11 mouse cellular contexts compared by ENCODE assay signal in the genomic region with DNA sequence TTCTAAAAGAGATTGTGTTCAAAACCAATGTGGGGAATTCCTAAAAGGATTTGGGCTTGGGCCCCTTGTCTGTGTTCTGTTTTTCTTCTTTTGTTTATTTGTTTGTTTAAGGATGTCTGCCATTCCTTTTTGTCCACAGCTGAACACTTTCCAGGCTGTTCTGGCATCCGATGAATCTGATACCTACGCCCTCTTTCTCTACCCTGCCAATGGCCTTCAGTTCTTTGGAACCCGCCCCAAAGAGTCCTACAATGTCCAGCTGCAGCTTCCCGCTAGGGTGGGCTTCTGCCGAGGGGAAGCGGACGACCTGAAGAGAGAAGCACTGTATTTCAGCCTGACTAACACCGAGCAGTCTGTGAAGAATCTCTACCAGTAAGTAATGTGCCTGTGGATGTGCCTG. TPM values are rescaled to one million over a fixed set of nuclear protein-coding genes. Genes with fewer than 3 reads are reported as not detected.
DNase-seq lines count a peak whose midpoint lies in the region; ATAC-seq lines count a peak whose summit lies in the region.
"Had no signal": no experiment of that assay in that cellular context is flagged by ENCODE, and none has a peak within 500 bp of the region (broad histone marks: within the 10 kb centered on the region; RNA-seq: fewer than 3 reads in every experiment).

No protein-coding gene starts in this region.

- H3K4me3 ChIP-seq in hindbrain, embryonic 12.5 days, result no peak overlapping the region
- H3K4me3 ChIP-seq in hindbrain, embryonic 13.5 days, result no peak overlapping the region
- H3K4me3 ChIP-seq in neural tube, embryonic 15.5 days (replicated peaks), result no peak overlapping the region
- H3K4me3 ChIP-seq: limb, embryonic 13.5 days; midbrain, embryonic 15.5 days had no signal

- no peaks in the 10 kb centered on the region for H3K36me3 ChIP-seq in hindbrain, embryonic 12.5 days
- no peaks in the 10 kb centered on the region for H3K36me3 ChIP-seq in hindbrain, embryonic 13.5 days
- no peaks in the 10 kb centered on the region for H3K36me3 ChIP-seq in neural tube, embryonic 15.5 days
- H3K36me3 ChIP-seq: midbrain, embryonic 15.5 days had no signal

- H3K27ac ChIP-seq in hindbrain, embryonic 12.5 days, result 0 out of 2 replicates have a peak overlapping the region, but pooled peaks have one; percentile 7
- no peak overlapping the region for H3K27ac ChIP-seq in hindbrain, embryonic 13.5 days
- 0 out of 2 replicates have a peak overlapping the region, but pooled peaks have one; percentile 1 for H3K27ac ChIP-seq in neural tube, embryonic 15.5 days (replicated peaks)
- H3K27ac ChIP-seq: limb, embryonic 13.5 days; midbrain, embryonic 15.5 days had no signal

- 42% methylated on average over 8 of the region's 8 CpGs for WGBS in hindbrain, embryonic 12.5 days
- WGBS in hindbrain, embryonic 13.5 days, result 52% methylated on average over 8 of the region's 8 CpGs
- WGBS in neural tube, embryonic 15.5 days, result 37% methylated on average over 8 of the region's 8 CpGs

- no peak overlapping the region for H3K4me2 ChIP-seq in hindbrain, embryonic 12.5 days (replicated peaks)
- H3K4me2 ChIP-seq in hindbrain, embryonic 13.5 days, result no peak overlapping the region
- H3K4me2 ChIP-seq in neural tube, embryonic 15.5 days, result no peak overlapping the region
- H3K4me2 ChIP-seq: limb, embryonic 13.5 days; midbrain, embryonic 15.5 days had no signal

- DNase-seq in embryo, embryonic 10 days (ENCODE audit: low spot score), result peak; percentile 66
- DNase-seq in embryo, embryonic 10.5 days (ENCODE audit: low spot score), result no peak
- DNase-seq in right cerebral cortex, postnatal 4 days, result peak; percentile 19
- DNase-seq in right cerebral cortex, adult 18-20 months, result no peak
- no peak for DNase-seq in cerebellum, postnatal 36 days
- DNase-seq: layer of hippocampus, adult 9-11 months had no signal

- no peak overlapping the region for H3K9ac ChIP-seq in hindbrain, embryonic 12.5 days
- no peak overlapping the region for H3K9ac ChIP-seq in hindbrain, embryonic 13.5 days
- no peak overlapping the region for H3K9ac ChIP-seq in neural tube, embryonic 15.5 days (replicated peaks)
- H3K9ac ChIP-seq: limb, embryonic 13.5 days; midbrain, embryonic 15.5 days had no signal

- H3K9me3 ChIP-seq in hindbrain, embryonic 12.5 days (replicated peaks), result no peaks in the 10 kb centered on the region
- H3K9me3 ChIP-seq in hindbrain, embryonic 13.5 days, result no peaks in the 10 kb centered on the region
- H3K9me3 ChIP-seq in neural tube, embryonic 15.5 days (replicated peaks), result no peaks in the 10 kb centered on the region
- H3K9me3 ChIP-seq: limb, embryonic 13.5 days; midbrain, embryonic 15.5 days had no signal

- no peak for ATAC-seq in hindbrain, embryonic 12.5 days (ENCODE audit: low FRiP score)
- no peak for ATAC-seq in hindbrain, embryonic 13.5 days (ENCODE audit: low FRiP score)
- no peak for ATAC-seq in neural tube, embryonic 15.5 days (ENCODE audit: low FRiP score)
- ATAC-seq: midbrain, embryonic 15.5 days had no signal

- H3K4me1 ChIP-seq in hindbrain, embryonic 12.5 days, result peaks cover 41% of the 10 kb centered on the region
- peaks cover 27% of the 10 kb centered on the region for H3K4me1 ChIP-seq in hindbrain, embryonic 13.5 days (replicated peaks)
- peaks cover 13% of the 10 kb centered on the region for H3K4me1 ChIP-seq in neural tube, embryonic 15.5 days

- no peaks in the 10 kb centered on the region for H3K27me3 ChIP-seq in hindbrain, embryonic 12.5 days
- H3K27me3 ChIP-seq in hindbrain, embryonic 13.5 days, result 0 out of 2 replicates have a peak, but pooled peaks cover 2% of the 10 kb centered on the region
- no peaks in the 10 kb centered on the region for H3K27me3 ChIP-seq in neural tube, embryonic 15.5 days (replicated peaks)
- H3K27me3 ChIP-seq: limb, embryonic 13.5 days; midbrain, embryonic 15.5 days had no signal

RNA-seq across cellular contexts. Expression of gene Nid2, which starts 12.5 kb away (rescaled TPM):
- 68.8 and 78.8 TPM in 2 replicates for polyA plus RNA-seq in hindbrain, embryonic 12.5 days (2016; fragmentation: Nextera tagmentation; extraction: Ambion mirVana)
- 46.6 and 47.4 TPM in 2 replicates for polyA plus RNA-seq in hindbrain, embryonic 13.5 days (2015; fragmentation: Nextera tagmentation; extraction: Ambion mirVana)
- 37.9 and 47.4 TPM in 2 replicates for polyA plus RNA-seq in neural tube, embryonic 15.5 days (2015; fragmentation: Nextera tagmentation; extraction: Ambion mirVana)

Comparison
In these comparisons a context has a peak if more than half of its experiments do, and no peak if none do; other contexts are left out.
1. DNase-seq: peak in embryo, embryonic 10 days (single experiment) and right cerebral cortex, postnatal 4 days (single experiment); none in embryo, embryonic 10.5 days (single experiment), right cerebral cortex, adult 18-20 months (single experiment) and cerebellum, postnatal 36 days (0 of 2).